Mouse (Mus musculus) testis, adult 2 months (tissue): Measurements from ENCODE around the gene Gm20721. TPM values are rescaled to one million over a fixed set of nuclear protein-coding genes. Genes with fewer than 3 reads are reported as not detected.
"Not testable (repeated sequence)": the region's sequence is repeated elsewhere in the genome, so short reads cannot be mapped to it uniquely, and the experiment has no call there.

Source experiments
- H3K27ac ChIP-seq: fragments of 200-500 bp; 2 replicates; pipeline ENCODE4 v1.5.1; 2012; ENCODE audit warnings: low read depth, low read length; ENCODE audit not compliant: control insufficient read depth, insufficient read depth
- H3K27me3 ChIP-seq: fragments of 200-500 bp; 2 replicates; pipeline ENCODE4 v1.6.1; 2012; ENCODE audit warnings: mild to moderate bottlenecking, low read length, moderate library complexity; ENCODE audit not compliant: control insufficient read depth, insufficient read depth
- H3K36me3 ChIP-seq: fragments of 200-500 bp; 2 replicates; pipeline ENCODE4 v1.6.1; 2012; ENCODE audit warnings: mild to moderate bottlenecking, low read length; ENCODE audit not compliant: control insufficient read depth, insufficient read depth
- H3K4me1 ChIP-seq: fragments of 200-500 bp; 2 replicates; pipeline ENCODE4 v1.6.1; 2012; ENCODE audit warnings: low read length; ENCODE audit not compliant: control insufficient read depth, insufficient read depth
- H3K4me3 ChIP-seq: fragments of 200-500 bp; 2 replicates; pipeline ENCODE4 v1.5.1; 2012; ENCODE audit warnings: low read depth, mild to moderate bottlenecking, low read length, moderate library complexity, mixed read lengths; ENCODE audit not compliant: control insufficient read depth
- CTCF ChIP-seq: fragments of 200-500 bp; IDR thresholded peaks from 2 replicates; pipeline ENCODE4 v1.5.1; 2012; ENCODE audit warnings: low read depth, mild to moderate bottlenecking, inconsistent platforms, low read length, moderate library complexity; ENCODE audit not compliant: control insufficient read depth, insufficient read depth, insufficient replicate concordance
- POLR2A ChIP-seq: fragments of 200-500 bp; IDR thresholded peaks from 2 replicates; pipeline ENCODE4 v1.6.1; 2012; ENCODE audit warnings: low read depth, mild to moderate bottlenecking, inconsistent platforms, low read length, moderate library complexity; ENCODE audit not compliant: control insufficient read depth
- polyA plus RNA-seq: library from polyadenylated mRNA; depleted of rRNA; stranded (reverse); fragments of >200 nt; gene quantifications from 2 replicates; pipeline ENCODE4 v1.2.3, GENCODE M21; 2012

Gene Gm20721
- polyA plus RNA-seq, 1 experiment, result not detected

DNA sequence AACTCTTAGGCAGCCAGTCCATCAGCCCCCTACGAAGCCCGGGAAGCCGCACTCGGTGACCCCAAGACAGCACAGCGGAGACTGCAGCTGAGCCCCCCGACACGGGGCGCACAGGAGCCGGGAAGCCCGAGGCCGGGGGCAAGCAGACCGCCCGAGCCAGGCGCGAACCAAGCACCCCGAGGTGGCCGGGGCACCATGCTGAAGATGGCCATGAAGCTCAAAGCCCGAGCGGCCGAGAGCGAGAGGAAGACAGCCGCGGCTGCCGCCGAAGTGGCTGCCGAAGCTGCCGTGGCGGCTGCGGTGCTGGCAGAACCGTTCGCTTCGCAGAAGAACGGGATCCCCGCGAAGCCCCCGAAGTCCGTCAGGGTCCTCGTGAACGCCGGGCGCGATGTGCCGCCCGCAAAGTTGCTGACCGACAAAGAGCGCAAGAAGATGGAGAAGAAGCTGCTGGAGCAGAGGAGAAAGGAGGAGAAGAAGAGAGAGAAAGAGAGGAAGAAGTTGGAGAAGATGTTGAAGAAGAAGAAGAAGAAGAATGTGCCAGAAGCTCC, 18.1 kb downstream of the Gm20721 start:
- Histone ChIP-seq H3K4me1 (peaks cover 15% of the 10 kb centered on the region), H3K36me3 (no peaks in the 10 kb centered on the region), H3K4me3 (peak overlapping the region; percentile 30; the same call in 1 of the 2 replicates), H3K27ac (no peak overlapping the region), H3K27me3 (no peaks in the 10 kb centered on the region; the same call in 1 of the 2 replicates)
- no peak for TF ChIP-seq POLR2A
- no peak for TF ChIP-seq CTCF

DNA sequence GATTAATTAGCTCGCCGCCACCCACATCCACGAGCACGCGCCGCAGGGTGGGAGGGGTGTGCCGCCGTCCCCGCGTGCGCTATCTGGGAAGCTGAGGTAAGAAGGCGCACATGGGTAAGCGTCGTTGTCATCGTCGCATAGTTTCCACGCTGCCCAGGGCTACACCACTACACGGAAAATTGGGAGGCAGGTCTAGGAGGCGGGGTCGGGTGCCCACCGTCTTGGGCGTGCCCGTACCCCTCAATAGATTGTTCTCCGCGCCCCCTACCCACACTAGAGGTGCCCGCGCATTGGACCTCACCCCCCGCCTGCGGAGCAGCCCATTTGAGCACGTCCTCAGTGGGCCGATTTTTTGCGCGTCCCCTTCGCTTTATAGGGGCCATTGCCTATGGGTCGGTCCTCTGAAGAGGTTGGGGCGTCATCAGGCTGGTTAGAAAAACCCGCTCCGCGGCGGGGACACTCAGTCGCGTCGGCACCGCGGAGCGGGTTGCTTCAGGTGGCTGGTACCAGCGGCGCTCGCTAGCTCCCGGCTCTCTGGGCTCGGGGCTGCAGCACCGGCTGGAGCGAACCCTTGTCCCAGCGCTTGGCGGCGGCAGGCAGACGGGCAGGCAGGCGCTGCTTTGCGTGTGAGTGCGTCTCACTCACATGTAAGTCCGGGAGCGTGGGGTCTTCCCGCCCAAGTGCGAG, 19.1 kb downstream of the Gm20721 start:
- Histone ChIP-seq H3K27me3 (no peaks in the 10 kb centered on the region; the same call in 1 of the 2 replicates), H3K36me3 (no peaks in the 10 kb centered on the region), H3K4me1 (peaks cover 15% of the 10 kb centered on the region), H3K4me3 (peak overlapping the region; percentile 67), H3K27ac (no peak overlapping the region)
- TF ChIP-seq CTCF (no peak), POLR2A (peak; percentile 37)

DNA sequence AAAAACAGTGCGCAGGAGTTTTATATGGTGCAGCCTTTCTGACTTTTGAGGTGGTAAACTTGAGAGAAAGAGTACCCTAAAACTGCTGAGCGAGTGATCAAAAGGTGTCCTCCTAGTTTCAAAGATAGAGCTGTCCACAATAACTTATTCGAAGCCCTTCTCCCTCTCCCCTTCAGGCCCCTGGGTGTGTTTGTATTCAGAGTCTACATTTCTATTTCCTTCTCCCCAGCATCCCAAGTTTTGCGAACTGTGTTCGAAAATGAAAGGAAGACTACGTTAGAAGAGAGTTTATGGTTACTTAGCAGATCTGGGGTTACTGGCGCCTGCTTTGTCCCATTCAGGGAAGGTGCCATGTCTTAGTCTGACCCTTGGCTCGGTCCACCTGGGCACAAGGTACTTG, 20.0 kb downstream of the Gm20721 start:
- TF ChIP-seq POLR2A, result no peak
- no peak for TF ChIP-seq CTCF
- Histone ChIP-seq H3K4me1 (peaks cover 15% of the 10 kb centered on the region), H3K27me3 (no peaks in the 10 kb centered on the region; the same call in 1 of the 2 replicates), H3K4me3 (no peak overlapping the region; the same call in 1 of the 2 replicates), H3K27ac (no peak overlapping the region; the same call in 1 of the 2 replicates), H3K36me3 (no peaks in the 10 kb centered on the region)

DNA sequence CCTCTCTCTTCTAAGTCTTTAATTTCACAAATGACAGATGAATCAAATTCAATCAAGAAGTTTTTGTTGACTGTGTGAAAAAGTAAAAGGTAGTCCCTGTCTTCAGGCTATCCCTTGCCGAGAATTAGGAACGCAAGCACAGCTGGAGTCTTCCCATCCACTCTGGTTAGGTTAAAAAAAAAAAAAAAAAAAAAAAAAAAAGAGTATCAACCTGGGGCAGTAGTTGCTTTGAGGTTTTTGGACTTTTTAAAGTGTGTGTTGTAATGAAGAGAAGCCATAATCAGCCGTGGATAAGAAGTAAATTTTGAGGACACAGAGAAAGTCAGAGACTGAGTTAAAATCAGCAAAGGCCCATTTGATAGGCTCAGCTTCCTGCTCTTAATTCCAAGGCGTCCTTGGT, 20.5 kb downstream of the Gm20721 start:
- peaks cover 15% of the 10 kb centered on the region for H3K4me1 ChIP-seq
- no peaks in the 10 kb centered on the region; the same call in 1 of the 2 replicates for H3K27me3 ChIP-seq
- no peaks in the 10 kb centered on the region for H3K36me3 ChIP-seq
- no peak overlapping the region for H3K27ac ChIP-seq
- H3K4me3 ChIP-seq, result no peak overlapping the region
- TF ChIP-seq POLR2A, result no peak
- TF ChIP-seq CTCF, result no peak

DNA sequence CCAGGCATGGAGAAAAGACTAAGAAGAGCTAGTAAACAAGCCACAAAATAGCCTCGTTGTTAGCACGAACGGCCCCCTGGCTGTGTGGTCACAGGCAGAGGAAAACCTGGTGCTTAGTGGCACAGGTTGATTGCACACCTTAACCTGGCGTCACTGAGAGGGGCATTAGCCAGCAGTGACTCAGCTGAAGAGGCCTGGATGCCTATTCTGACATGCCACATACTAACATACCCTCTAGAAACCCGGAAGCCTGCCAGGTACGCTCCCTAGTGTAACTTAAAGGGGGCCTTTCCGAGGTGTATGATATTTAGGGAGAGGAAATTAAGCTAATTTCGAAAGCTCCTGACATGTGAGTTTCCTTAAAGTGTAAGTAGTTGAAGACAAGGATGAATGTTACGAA, 29.9 kb downstream of the Gm20721 start:
- Histone ChIP-seq H3K36me3 (no peaks in the 10 kb centered on the region), H3K4me3 (no peak overlapping the region), H3K27me3 (no peaks in the 10 kb centered on the region), H3K27ac (no peak overlapping the region), H3K4me1 (no peaks in the 10 kb centered on the region)
- no peak for TF ChIP-seq CTCF
- no peak for TF ChIP-seq POLR2A

DNA sequence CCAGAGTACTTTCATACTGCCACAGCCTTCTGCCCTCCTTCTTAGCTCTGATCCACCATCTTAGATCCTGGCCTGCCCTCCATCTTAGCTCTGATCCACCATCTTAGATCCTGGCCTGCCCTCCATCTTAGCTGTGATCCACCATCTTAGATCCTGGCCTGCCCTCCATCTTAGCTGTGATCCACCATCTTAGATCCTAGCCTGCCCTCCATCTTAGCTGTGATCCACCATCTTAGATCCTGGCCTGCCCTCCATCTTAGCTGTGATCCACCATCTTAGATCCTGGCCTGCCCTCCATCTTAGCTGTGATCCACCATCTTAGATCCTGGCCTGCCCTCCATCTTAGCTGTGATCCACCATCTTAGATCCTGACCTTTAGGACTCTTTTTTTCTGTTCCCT, 31.1 kb downstream of the Gm20721 start:
- H3K27me3 ChIP-seq, H3K27ac ChIP-seq, H3K36me3 ChIP-seq, H3K4me1 ChIP-seq, H3K4me3 ChIP-seq: not testable (repeated sequence)

DNA sequence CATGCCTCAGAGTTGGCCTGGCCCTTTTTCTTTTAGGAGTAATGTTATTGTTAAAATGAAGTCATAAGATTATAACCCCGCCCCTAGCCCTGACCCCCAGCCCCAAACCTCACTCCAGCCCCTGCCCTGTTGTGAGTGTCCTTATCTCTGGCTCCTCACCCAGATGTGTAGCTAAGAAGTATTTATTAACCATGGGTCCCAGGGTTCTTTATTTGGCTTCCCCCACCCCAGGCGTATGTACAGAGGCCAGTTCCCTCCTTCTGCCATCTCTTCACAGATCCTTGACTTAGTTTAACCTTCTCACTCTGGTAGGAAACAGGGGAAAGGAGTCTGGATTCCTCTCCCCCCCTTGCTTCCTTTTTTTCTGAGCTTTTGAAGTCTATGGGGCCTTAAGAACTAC, 33.9 kb downstream of the Gm20721 start:
- no peaks in the 10 kb centered on the region for H3K27me3 ChIP-seq
- H3K27ac ChIP-seq, result no peak overlapping the region
- H3K4me1 ChIP-seq, result no peaks in the 10 kb centered on the region
- H3K36me3 ChIP-seq, result no peaks in the 10 kb centered on the region
- H3K4me3 ChIP-seq, result no peak overlapping the region
- TF ChIP-seq POLR2A (no peak), CTCF (no peak)

DNA sequence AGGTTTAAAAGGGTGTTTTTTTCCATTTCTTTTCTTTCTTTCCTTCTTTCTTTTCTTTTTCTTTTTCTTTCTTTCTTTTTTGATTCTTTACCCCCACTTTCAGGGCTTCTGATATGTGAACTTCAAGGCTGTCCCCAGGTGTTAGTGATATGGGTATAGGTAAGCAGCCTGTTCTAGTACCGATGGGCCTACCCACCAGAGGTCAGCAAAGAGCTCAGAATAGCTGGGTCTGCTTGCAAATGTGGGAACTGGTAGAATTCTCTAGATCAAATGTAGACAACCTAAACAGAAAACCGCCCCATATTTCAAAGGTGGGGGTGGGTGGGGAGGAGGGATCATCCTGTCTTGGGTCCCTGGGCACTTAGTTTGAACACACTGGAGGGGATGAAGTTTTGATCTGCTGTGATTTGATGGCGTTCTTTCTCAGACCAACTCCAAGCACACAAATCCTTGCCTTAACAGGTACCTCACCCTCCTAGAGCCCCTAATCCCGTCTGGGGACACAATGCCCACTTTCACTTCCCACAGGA, 34.3 kb downstream of the Gm20721 start:
- no peak overlapping the region for H3K27ac ChIP-seq
- no peaks in the 10 kb centered on the region for H3K27me3 ChIP-seq
- no peaks in the 10 kb centered on the region for H3K4me1 ChIP-seq
- no peak overlapping the region for H3K4me3 ChIP-seq
- TF ChIP-seq CTCF (no peak), POLR2A (no peak)
- no peaks in the 10 kb centered on the region for H3K36me3 ChIP-seq
